Mouse (Mus musculus): ENCODE results near the gene Gm26602. TPM values are rescaled to one million over a fixed set of nuclear protein-coding genes. Genes with fewer than 3 reads are reported as not detected.

The Gm26602 gene
- not detected for total RNA-seq (2021)
- long read RNA-seq, experiment 1 = 0 reads
- long read RNA-seq, experiment 2 = 0 reads

DNA sequence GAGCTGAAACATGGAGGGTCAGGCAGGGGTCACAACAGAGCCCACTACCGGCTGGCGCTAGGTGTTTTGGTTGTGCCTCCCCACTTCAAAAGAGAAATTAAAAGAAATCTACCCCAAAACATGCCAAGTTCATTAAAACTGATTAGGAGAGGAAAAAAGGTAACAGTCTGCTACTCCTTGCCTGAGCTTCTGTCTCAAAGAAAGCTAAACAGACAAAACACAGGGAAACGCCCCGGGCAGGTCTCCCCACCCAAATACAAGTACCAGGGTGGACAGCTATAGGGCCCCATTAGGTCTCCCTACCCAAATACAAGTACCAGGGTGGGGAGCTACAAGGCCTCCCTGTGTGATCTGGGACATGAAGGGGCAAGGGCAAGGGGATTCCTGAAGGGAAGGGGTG is at the start of gene Gm26602:
Gene Gm26602 (plus strand): TSS at position 301 of the 400 bp plus-strand sequence.
- DNase-seq (ENCODE audit: low spot score) = no peak

DNA sequence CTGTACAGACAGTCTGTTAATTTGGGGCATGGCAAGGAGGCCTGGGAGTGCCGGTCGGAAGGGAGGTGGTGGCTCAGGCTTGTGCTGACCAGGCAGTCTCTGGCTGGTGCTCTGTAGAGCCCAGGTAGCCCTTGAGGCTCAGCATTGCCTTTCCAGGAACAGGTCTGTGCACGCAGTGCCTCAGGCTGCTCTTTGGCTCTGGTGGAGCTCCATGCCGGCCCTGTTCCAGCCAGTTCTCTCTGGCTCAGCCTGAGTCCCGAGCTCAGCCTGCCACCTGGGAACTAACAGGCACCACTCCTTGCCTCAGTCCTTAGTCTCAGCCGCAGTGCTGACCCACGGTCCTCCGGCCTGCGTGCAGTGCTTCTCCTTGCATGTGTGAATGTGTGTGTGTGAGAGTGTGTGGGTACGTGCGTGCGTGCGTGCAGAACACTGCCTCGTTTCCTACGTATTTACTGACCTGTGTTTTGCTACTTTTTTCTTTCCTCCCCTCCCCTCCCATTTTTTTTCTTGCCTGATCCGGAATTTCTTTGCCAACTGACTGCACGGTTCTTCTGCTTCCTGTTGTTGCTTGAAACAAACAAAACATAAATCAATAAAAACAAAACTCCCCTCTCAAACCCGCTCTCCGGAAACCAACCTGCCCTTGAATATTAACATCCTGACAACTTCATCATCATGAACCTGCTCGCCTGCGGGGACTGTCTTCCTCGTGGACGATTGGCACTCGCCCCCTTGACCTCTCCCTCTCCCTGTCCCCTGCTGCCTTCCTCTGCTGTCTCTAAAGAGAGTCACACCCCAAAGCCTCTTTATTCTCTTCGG is 49.2 kb upstream of the Gm26602 start:
- no peak for DNase-seq (ENCODE audit: low spot score)

DNA sequence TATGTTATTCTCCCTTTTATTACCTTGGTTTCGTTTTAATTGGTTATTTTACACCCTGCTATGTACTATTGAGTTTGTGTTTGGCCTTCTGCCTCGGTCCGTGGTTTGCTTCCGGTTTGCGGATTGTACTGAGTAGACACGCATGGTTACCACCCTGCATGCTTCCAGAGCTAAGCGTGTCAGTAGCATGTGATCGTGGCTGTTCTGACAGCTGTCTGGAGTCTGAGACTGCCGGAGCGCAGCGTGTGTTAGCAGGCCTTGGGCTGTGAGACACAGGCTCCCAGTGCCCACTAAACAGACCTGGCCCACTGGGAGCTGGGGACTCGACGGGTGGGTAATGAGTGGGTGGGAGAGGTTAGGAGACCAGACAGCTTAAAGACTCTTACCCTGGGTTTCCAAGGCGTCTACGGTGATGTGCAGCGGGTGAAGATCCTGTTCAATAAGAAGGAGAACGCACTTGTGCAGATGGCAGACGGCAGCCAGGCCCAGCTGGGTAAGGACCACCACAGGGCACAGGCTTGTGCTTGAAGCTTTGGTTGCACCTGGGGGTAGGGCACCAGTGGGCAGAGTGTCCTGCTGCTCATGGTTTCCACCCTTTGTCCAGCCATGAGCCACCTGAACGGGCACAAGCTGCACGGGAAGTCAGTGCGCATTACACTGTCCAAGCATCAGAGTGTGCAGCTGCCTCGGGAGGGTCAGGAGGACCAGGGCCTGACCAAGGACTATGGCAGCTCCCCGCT is 48.4 kb upstream of the Gm26602 start:
- no peak for DNase-seq (ENCODE audit: low spot score)

DNA sequence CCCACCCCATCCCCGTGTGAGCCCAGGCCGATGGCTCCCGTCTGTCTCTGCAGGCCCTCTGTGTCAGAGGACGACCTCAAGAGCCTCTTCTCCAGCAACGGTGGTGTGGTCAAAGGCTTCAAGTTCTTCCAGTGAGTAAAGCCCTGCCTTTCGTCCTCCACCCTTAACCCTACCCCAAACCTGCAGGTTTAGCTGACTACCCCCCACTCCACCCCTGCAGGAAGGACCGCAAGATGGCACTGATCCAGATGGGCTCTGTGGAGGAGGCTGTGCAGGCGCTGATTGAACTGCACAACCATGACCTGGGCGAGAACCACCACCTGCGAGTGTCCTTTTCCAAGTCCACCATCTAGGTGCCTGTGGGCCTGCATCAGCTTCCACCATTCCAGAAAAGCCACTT is 47.7 kb upstream of the Gm26602 start:
- no peak for DNase-seq (ENCODE audit: low spot score)

DNA sequence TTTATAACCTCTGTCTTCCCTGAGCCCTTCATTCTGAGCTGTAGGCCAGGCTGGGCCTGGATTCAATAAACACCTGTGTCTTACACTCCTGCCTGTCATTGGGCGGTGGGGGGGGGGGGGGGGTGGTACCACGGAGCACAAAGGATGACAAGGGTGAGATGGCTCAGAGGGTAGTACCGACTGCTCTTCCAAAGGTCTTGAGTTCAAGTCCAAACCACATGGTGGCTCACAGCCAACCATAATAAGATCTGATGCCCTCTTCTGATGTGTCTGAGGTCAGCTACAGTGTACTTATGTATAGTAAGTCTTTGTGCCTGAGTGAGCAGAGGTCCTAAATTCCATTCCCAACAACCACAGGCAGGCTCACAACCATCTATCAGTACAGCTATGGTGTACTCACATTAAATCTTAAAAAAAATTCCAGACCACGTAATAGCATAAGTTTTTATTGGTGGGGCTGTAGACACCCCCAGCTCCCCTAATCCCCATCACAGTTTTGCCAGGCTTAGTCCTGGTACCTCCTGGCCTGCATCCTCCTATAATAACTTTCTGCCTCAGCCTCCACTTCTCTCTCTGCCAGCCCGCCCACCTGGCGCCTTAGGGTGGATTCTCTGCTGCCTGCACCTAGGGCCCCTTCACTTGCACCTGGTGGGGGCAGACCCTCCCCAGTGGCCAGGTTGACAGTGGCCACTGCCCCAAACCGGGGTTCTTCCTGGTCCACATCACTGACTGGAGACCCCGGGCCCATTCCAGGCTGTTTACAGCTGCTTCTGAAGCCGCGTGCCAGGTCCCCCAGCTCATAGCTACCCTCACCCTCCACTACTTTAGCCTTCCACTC is 46.1 kb upstream of the Gm26602 start:
- DNase-seq (ENCODE audit: low spot score) = no peak

DNA sequence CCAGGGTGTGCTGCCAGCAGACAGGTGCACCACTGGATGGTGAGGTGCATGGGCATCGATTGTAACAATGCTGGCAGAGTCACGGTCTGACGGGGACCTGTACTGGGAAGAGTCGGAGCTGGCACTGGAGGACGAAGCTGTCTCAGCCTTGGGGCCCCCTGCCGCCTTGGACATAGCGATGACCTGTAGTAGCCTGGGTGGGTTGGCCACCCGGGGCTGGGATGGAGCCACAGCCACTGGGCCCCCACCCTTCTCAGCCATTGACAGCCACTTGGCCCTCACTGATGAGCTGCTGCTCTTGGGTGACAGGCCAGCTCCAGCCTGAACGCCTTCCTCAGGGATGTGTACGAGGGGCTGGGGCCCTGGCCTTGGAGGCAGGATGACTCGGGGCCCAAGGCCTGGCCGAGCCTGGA is 45.5 kb upstream of the Gm26602 start:
- no peak for DNase-seq (ENCODE audit: low spot score)

DNA sequence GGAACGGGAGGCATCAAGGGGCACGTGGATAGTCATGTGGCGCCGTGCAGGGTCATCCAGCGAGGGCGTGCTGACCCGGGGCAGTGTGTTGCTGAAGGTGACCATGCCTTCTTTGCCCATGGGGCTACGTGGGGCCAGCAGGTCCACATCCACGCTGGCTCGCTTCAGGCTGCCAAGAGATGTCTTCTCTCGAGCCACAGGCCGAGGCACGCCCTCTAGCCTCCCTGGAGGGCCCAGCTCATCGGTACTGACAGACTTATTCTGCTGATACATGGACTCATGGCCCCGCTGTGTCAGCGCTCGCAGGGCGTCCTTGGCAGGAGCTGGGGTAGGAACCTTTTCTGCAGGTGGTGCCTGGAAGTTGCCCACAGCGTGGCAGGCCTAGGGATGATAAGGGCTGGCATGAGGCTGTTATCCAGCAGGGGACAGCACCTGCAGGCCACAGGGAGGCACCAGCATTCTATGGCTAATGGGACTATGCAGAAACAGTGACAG is 44.8 kb upstream of the Gm26602 start:
- no peak for DNase-seq (ENCODE audit: low spot score)

DNA sequence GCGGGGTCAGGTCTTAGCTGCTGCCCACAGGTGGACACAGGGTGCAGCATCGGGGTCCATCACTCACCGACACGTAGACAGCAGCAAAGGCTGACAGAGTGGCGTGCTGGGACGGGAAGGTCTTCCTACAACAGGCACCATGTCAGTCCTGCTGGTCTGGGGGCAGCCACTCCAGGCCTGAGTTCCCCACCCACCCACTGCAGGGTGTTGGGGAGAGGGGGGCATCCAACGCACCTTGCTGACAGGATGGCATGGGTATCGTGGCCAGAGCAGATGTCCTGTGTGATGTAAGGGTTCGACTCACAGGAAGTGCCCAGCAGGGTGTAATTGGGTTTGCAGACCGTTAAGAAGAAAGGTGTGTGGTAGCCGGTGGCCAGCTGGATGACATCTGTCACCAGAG is 44.1 kb upstream of the Gm26602 start:
- no peak for DNase-seq (ENCODE audit: low spot score)

DNA sequence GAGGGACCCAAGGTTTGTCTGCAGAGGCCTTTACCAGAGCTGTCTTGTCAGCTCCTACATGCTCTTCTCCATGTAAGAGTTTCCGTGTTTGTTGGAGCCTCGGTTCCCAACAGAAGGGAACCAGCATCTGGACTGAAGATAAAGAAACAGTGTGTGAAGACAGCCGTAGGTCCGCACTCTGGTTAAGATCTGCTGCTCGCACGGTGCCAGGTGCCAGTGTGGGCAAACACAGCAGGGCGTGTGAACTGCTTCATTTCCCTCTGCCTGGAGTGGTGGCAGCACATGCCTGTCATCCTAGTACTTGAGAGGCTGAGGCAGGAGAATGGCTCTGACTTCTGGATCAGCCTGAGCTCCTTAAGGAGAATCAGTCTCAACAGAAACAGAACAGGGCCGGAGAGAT is 38.8 kb upstream of the Gm26602 start:
- no peak for DNase-seq (ENCODE audit: low spot score)

DNA sequence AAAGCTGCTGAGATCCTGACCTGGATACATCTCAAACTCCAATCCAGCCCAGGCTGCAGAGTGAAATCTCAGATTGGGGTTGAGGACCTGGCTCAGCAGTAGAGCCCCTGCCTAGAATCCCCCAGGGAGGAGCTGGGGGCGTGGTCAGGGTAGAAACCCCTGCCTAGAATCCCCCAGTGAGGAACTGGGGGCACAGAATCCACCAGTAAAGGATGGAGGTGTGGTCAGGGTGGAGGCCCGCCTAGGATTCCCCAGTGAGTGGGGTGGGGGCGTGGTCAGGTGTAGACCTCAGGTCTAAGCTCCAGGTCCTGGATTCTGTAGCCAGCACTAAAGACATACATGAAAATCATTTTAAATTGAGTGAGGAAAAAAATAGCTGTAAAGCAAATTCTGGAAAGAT is 37.8 kb upstream of the Gm26602 start:
- no peak for DNase-seq (ENCODE audit: low spot score)

DNA sequence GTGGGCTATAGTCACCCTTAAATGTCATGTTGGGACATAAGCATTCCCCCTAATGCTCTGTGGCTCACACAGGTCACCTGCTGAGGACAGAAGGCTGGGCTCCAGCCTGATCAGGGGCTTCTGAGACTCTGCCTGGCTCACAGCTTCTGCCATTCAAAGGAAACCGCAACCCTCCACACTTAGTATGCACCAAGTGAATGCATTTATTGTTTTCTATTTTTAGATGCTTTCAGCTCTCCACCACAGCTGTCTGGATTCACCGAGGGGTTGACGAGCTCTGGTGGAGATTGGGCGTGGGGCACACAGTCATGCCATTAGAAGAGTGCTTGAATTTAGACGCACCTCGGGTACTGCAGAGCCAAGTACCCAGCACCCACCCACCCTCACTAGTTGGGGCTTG is 37.3 kb upstream of the Gm26602 start:
- no peak for DNase-seq (ENCODE audit: low spot score)

DNA sequence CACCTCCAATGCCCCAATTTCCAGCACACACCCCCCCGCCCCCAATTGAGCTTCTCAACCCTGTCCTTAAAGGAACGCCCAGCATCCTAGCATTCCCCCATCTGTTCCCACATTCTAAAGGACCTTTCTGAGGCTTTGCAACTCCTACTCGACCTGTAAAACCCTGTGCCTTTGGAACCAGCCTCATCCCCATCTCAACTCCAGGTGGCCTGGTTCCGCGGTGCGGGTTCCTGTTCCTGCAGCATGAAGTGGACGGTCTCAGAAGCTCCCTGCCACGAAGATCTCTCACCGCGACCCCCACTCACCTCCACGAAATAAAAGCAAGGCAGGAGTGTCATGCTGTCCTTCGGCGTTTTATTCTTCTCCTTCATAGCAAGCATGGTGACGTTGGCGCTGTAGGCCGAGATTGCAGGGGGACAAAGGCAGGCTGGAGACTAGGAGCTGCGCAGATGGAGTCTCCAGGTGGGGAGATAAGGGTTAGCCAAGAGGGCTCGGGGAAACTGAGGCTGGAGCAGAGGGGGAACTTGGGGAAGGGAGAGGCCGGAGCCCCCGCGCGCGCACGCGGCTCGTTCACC is 36.9 kb upstream of the Gm26602 start:
- no peak for DNase-seq (ENCODE audit: low spot score)

DNA sequence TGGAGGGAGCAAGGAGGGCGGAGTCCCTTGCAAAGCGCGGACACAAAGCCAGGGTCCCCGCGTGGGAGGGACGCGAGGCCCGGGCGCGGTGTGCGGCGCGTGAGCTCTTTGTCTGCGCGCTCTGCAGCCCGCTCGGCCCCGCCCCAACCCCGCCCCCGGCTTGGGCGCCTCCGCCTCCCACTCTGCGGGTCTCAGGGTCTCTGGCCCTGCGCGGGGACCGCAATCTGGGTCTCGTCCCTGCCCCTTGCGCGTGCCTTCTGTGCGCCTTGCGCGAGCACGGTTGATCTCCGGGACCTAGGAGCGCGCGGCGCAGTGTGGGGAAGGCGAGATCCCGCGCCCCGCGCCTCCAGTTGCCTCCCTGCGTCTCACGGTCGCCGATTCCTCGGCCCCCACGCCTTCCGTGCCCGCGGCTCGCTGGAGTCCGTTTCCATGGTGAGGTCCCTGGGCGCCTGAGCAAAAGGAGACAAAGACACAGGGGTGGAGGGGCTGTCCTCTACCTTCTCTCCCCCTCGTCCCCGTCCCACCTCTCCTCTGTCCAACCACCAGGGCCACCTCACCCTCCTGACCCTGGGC is 36.3 kb upstream of the Gm26602 start, which contains the start of the genes Prtn3 and Plppr3:
Gene Prtn3 (plus strand): TSS at position 187 of the 573 bp plus-strand sequence.
Gene Plppr3 (minus strand): TSS at position 345 of the 573 bp plus-strand sequence.
- no peak for DNase-seq (ENCODE audit: low spot score)

DNA sequence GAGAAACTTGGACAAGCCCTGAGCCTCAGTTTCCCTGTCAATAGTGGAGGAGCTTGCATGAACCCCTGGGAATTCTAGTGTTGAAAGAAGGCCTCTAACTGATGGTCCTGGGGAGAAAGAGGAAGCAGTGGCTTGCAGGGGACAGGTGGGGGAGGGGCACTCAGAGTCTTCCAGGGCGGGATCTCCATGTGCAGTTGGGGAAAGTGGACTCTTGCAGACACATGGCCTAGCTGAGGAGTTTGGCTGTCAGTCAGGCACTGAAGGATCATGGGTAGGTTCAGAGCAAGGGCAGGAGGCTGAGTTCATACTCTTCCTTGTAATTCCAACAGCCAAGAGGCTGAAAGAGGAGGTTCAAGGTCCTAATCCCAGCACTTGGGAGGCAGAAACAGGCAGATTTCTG is 33.5 kb upstream of the Gm26602 start:
- no peak for DNase-seq (ENCODE audit: low spot score)

DNA sequence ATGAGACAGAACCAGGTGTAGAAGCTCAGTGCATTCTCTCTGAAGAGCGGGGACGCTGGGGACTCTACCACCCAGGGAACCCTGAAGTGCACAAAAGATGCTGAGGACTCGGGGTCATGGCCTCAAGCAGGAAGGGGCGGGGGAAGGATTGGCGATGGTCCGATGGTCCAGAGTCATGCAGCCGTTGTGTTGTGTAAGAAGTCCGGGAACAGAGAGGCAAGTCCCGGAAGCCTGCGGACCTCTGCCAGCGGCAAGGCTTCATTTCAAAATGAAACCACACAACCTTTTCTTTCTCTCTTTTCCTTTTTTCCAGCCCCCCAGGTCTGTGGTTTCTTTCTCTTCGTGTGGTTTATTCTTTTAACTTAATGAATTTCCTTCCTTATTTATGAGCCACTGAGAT is 32.9 kb upstream of the Gm26602 start:
- peak; percentile 66 for DNase-seq (ENCODE audit: low spot score)

DNA sequence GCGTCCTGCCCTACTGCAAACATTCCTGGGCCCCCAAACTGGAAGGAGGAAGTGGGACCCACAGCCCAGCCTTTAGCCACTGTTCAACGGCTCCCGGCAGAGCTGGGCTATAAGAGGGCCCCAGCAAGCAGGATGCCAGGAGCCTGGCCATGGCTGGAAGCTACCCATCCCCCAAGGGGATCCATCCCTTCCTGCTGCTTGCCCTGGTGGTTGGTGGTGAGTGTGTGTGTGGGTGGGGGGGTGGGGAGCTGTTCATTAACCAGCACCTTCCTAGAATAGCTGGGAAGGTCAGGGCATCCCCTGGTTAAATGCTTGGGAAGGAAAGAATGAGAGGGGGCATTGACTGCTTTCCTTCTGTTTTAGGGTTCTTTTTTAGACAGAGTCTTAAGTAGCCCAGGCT is 31.1 kb upstream of the Gm26602 start:
- DNase-seq (ENCODE audit: low spot score) = no peak

DNA sequence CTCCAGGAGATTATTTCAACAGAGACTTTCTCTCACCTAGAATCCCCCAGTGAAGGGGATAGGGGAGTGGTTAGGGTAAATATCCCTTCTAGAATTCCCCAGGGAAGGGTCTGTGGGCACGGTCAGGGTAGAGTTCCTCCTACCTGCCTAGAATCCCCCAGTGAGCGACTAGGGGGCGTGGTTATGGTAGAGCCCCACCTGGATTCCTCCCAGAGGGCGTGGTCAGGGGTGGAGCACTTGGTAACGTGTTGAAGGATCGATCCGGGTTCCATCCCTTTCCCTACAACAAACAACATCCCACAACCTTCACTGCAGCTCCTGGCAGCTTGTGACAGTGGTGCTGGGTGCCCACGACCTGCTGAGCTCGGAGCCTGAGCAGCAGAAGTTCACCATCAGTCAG is 29.9 kb upstream of the Gm26602 start:
- DNase-seq (ENCODE audit: low spot score) = no peak

DNA sequence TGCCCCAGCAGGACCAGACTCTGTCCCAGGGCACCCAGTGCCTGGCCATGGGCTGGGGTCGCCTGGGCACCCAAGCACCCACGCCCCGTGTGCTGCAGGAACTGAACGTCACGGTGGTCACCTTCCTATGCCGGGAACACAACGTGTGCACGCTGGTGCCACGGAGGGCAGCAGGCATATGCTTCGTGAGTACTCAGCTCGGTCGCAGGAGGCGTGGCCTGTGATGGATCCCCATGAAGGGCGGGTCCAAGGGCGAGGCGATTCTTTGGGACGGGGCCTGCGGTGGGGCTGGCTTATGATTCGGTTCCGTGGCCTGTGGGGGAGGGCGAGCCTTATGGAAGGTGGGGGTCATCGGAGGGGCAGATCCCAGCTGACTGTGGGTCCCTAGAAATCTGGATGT is 28.7 kb upstream of the Gm26602 start:
- DNase-seq (ENCODE audit: low spot score) = no peak

DNA sequence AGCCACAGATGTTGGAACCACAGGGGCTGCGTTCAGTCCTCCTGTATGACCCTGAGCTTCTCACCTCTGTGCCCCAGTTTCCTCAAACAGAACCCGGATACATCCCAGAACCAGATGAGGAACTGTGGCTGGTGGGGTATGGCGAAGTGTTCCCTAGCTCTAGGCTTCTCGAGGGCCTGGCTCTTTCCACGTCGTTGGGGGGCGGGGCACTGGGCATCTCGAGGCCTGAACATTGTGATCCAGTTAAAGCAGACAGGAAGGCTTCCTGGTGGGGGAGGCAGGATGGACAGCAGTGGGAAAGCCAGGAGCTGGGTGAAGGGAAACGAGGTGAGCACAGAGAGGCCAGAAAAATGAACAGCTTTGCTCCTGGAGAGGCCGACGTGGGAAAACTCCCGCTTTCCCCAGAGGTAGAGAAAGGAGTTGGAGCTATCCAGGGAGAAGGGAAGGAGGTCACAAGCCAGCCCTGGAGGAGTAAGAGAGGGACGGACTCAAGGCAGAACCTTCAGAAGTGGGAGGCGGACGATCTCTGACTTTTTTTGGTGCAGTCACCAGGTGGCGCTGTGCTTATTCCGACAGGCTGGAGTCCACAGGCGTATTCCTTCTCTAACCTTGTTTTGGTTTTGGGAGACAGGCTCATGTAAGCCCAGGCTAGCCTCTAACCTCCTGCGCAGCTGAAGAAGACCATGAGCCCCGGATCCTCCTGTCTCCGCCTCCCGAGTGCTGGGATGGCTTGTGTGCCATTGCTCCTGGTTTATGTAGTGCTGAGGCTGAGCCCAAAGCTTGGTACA is 27.2 kb upstream of the Gm26602 start:
- peak; percentile 85 for DNase-seq (ENCODE audit: low spot score)

DNA sequence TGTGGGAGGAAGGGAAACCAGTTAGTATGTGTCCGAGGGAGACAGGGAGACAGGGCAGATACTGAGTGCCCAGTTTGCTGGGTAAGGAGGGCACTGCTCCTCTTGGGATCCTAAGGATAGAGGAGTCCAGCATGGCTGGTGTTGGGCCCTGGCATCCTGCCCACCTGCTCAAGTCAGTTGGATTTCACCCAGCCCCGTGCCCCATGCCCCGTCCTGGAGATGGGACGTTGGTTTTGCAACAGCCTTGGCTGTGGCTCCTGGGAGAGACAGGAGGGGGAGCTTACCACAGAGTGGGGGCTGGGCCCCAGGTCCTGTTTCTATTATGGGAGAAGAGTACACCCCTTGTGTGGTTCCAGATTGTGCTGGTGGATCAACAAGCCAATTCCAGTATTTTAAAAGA is 26.2 kb upstream of the Gm26602 start:
- peak; percentile 67 for DNase-seq (ENCODE audit: low spot score)
